Mouse (Mus musculus) neural tube, embryonic 15.5 days (tissue): Measurements from ENCODE around the gene Pappa. TPM values are rescaled to one million over a fixed set of nuclear protein-coding genes. Genes with fewer than 3 reads are reported as not detected.

ENCODE experiments used
- ATAC-seq: fragments of 200-750 bp; cut with Nextera tagmentation; 2 replicates; pipeline ENCODE4 v1.8.0; 2017; ENCODE audit warnings: mild to moderate bottlenecking, moderate TSS enrichment, moderate library complexity; ENCODE audit not compliant: low FRiP score
- H3K27ac ChIP-seq: fragments of 300-500 bp; sonication (generic); replicated peaks from 2 replicates; pipeline ENCODE4 v1.5.1; 2015; ENCODE audit warnings: mild to moderate bottlenecking, inconsistent platforms
- H3K27me3 ChIP-seq: fragments of 300-500 bp; sonication (generic); replicated peaks from 2 replicates; pipeline ENCODE4 v1.6.1; 2015; ENCODE audit warnings: inconsistent platforms
- H3K36me3 ChIP-seq: fragments of 300-500 bp; sonication (generic); 2 replicates; pipeline ENCODE4 v1.6.1; 2015; ENCODE audit warnings: inconsistent platforms
- H3K4me1 ChIP-seq: fragments of 300-500 bp; sonication (generic); 2 replicates; pipeline ENCODE4 v1.6.1; 2015; ENCODE audit warnings: inconsistent platforms
- H3K4me2 ChIP-seq: fragments of 300-500 bp; sonication (generic); 2 replicates; pipeline ENCODE4 v1.6.1; 2015; ENCODE audit warnings: inconsistent platforms, mild to moderate bottlenecking, moderate library complexity
- H3K4me3 ChIP-seq: fragments of 300-500 bp; sonication (generic); replicated peaks from 2 replicates; pipeline ENCODE4 v1.5.1; 2015; ENCODE audit warnings: mild to moderate bottlenecking, inconsistent platforms
- H3K9ac ChIP-seq: fragments of 300-500 bp; sonication (generic); replicated peaks from 2 replicates; pipeline ENCODE4 v1.6.1; 2015; ENCODE audit warnings: mild to moderate bottlenecking, inconsistent platforms
- H3K9me3 ChIP-seq: fragments of 300-500 bp; sonication (generic); replicated peaks from 2 replicates; pipeline ENCODE4 v1.6.1; 2016; ENCODE audit warnings: inconsistent platforms
- WGBS: fragments of 180-500 bp; shearing (Covaris S2); methylation state at CpG from one replicate; pipeline ENCODE4 v1.1.7; 2015; ENCODE audit warnings: mixed read lengths; 5-methylcytosine and 5-hydroxymethylcytosine counted together
- polyA plus RNA-seq: library from polyadenylated mRNA; unstranded; fragments of >200 nt; fragmentation: Nextera tagmentation; extraction: Ambion mirVana; gene quantifications from 2 replicates; pipeline ENCODE4 v1.2.1, GENCODE M21; 2015

Pappa gene
- polyA plus RNA-seq, 1 experiment from 2014 or later: 1.1 TPM

- Histone ChIP-seq H3K9me3 (no peaks in the 10 kb centered on the region), H3K4me3 (no peak overlapping the region), H3K36me3 (no peaks in the 10 kb centered on the region), H3K27ac (no peak overlapping the region), H3K9ac (no peak overlapping the region), H3K4me1 (no peaks in the 10 kb centered on the region), H3K27me3 (no peaks in the 10 kb centered on the region), H3K4me2 (no peak overlapping the region)
- ATAC-seq: no peak
- 6% methylated on average over 8 of the region's 8 CpGs for WGBS
Measured at GRCm38 (mm10) chr4:65238540-65238998, 114.6 kb downstream of the Pappa start.

GRCm38 (mm10) chr4:65242434-65242931 is 118.5 kb downstream of the Pappa start:
- Histone ChIP-seq H3K27me3 (peaks cover 27% of the 10 kb centered on the region), H3K4me1 (no peaks in the 10 kb centered on the region), H3K27ac (no peak overlapping the region), H3K4me3 (no peak overlapping the region), H3K4me2 (no peak overlapping the region), H3K9ac (no peak overlapping the region), H3K36me3 (no peaks in the 10 kb centered on the region), H3K9me3 (no peaks in the 10 kb centered on the region)
- no peak for ATAC-seq
- WGBS: 5% methylated on average over 3 of the region's 3 CpGs

GRCm38 (mm10) chr4:65243245-65243644 is 119.3 kb downstream of the Pappa start:
- Histone ChIP-seq H3K27me3 (peaks cover 30% of the 10 kb centered on the region), H3K36me3 (no peaks in the 10 kb centered on the region), H3K4me2 (no peak overlapping the region), H3K4me1 (no peaks in the 10 kb centered on the region), H3K4me3 (no peak overlapping the region), H3K9ac (no peak overlapping the region), H3K9me3 (no peaks in the 10 kb centered on the region), H3K27ac (no peak overlapping the region)
- 24% methylated on average over 2 of the region's 2 CpGs for WGBS
- no peak for ATAC-seq

GRCm38 (mm10) chr4:65245015-65245414 is 121.0 kb downstream of the Pappa start:
- no peaks in the 10 kb centered on the region for H3K36me3 ChIP-seq
- peaks cover 46% of the 10 kb centered on the region for H3K27me3 ChIP-seq
- WGBS: 22% methylated on average over 4 of the region's 4 CpGs
- H3K4me1 ChIP-seq: no peaks in the 10 kb centered on the region
- H3K9ac ChIP-seq: no peak overlapping the region
- H3K4me2 ChIP-seq: no peak overlapping the region
- no peaks in the 10 kb centered on the region for H3K9me3 ChIP-seq
- H3K27ac ChIP-seq: no peak overlapping the region
- no peak for ATAC-seq
- no peak overlapping the region for H3K4me3 ChIP-seq

- Histone ChIP-seq H3K4me3 (no peak overlapping the region), H3K9me3 (no peaks in the 10 kb centered on the region), H3K4me1 (no peaks in the 10 kb centered on the region), H3K27me3 (peaks cover 49% of the 10 kb centered on the region), H3K4me2 (no peak overlapping the region), H3K27ac (no peak overlapping the region), H3K9ac (no peak overlapping the region), H3K36me3 (no peaks in the 10 kb centered on the region)
- no peak for ATAC-seq
- WGBS: 27% methylated on average over 3 of the region's 3 CpGs
Measured at GRCm38 (mm10) chr4:65245440-65245839, 121.5 kb downstream of the Pappa start.

- H3K4me1 ChIP-seq: peaks cover 8% of the 10 kb centered on the region
- H3K4me2 ChIP-seq: no peak overlapping the region
- peaks cover 48% of the 10 kb centered on the region for H3K27me3 ChIP-seq
- H3K9me3 ChIP-seq: no peaks in the 10 kb centered on the region
- H3K27ac ChIP-seq: no peak overlapping the region
- WGBS: 3% methylated on average over 8 of the region's 8 CpGs
- H3K36me3 ChIP-seq: no peaks in the 10 kb centered on the region
- H3K9ac ChIP-seq: no peak overlapping the region
- H3K4me3 ChIP-seq: no peak overlapping the region
- peak; percentile 66 for ATAC-seq
Measured at GRCm38 (mm10) chr4:65252193-65252592, 128.2 kb downstream of the Pappa start.

- no peak overlapping the region for H3K4me2 ChIP-seq
- H3K9ac ChIP-seq: no peak overlapping the region
- peaks cover 8% of the 10 kb centered on the region for H3K4me1 ChIP-seq
- H3K4me3 ChIP-seq: no peak overlapping the region
- WGBS: 94% methylated on average over 1 of the region's 1 CpGs
- no peaks in the 10 kb centered on the region for H3K9me3 ChIP-seq
- H3K27me3 ChIP-seq: peaks cover 34% of the 10 kb centered on the region
- ATAC-seq: no peak
- no peaks in the 10 kb centered on the region for H3K36me3 ChIP-seq
- H3K27ac ChIP-seq: no peak overlapping the region
Measured at GRCm38 (mm10) chr4:65254073-65254472, 130.1 kb downstream of the Pappa start.

- no peak for ATAC-seq
- H3K4me1 ChIP-seq: no peaks in the 10 kb centered on the region
- H3K4me3 ChIP-seq: no peak overlapping the region
- no peaks in the 10 kb centered on the region for H3K27me3 ChIP-seq
- 76% methylated on average over 2 of the region's 2 CpGs for WGBS
- no peak overlapping the region for H3K27ac ChIP-seq
- no peak overlapping the region for H3K4me2 ChIP-seq
- H3K36me3 ChIP-seq: no peaks in the 10 kb centered on the region
- no peaks in the 10 kb centered on the region for H3K9me3 ChIP-seq
- no peak overlapping the region for H3K9ac ChIP-seq
Measured at GRCm38 (mm10) chr4:65267066-65267465, 143.1 kb downstream of the Pappa start.

GRCm38 (mm10) chr4:65269996-65270395 is 146.0 kb downstream of the Pappa start:
- Histone ChIP-seq H3K4me3 (no peak overlapping the region), H3K36me3 (no peaks in the 10 kb centered on the region), H3K27me3 (no peaks in the 10 kb centered on the region), H3K27ac (no peak overlapping the region), H3K4me1 (no peaks in the 10 kb centered on the region), H3K9me3 (no peaks in the 10 kb centered on the region), H3K4me2 (no peak overlapping the region), H3K9ac (no peak overlapping the region)
- WGBS: 90% methylated on average over 2 of the region's 2 CpGs
- no peak for ATAC-seq

- H3K4me1 ChIP-seq: no peaks in the 10 kb centered on the region
- ATAC-seq: no peak
- H3K27me3 ChIP-seq: no peaks in the 10 kb centered on the region
- WGBS: 64% methylated on average over 4 of the region's 4 CpGs
- H3K9ac ChIP-seq: no peak overlapping the region
- no peak overlapping the region for H3K4me2 ChIP-seq
- H3K4me3 ChIP-seq: no peak overlapping the region
- no peak overlapping the region for H3K27ac ChIP-seq
- H3K36me3 ChIP-seq: no peaks in the 10 kb centered on the region
- H3K9me3 ChIP-seq: no peaks in the 10 kb centered on the region
Measured at GRCm38 (mm10) chr4:65272295-65272694, 148.3 kb downstream of the Pappa start.

GRCm38 (mm10) chr4:65273299-65273851 is 149.4 kb downstream of the Pappa start:
- Histone ChIP-seq H3K36me3 (no peaks in the 10 kb centered on the region), H3K27me3 (0 out of 2 replicates have a peak, but pooled peaks cover 4% of the 10 kb centered on the region), H3K27ac (no peak overlapping the region), H3K4me2 (no peak overlapping the region), H3K4me3 (no peak overlapping the region), H3K9ac (no peak overlapping the region), H3K9me3 (no peaks in the 10 kb centered on the region), H3K4me1 (0 out of 2 replicates have a peak, but pooled peaks cover under 1% of the 10 kb centered on the region)
- WGBS: 90% methylated on average over 1 of the region's 1 CpGs
- no peak for ATAC-seq

GRCm38 (mm10) chr4:65278451-65279271 is 154.7 kb downstream of the Pappa start:
- no peak for ATAC-seq
- no peaks in the 10 kb centered on the region for H3K9me3 ChIP-seq
- H3K27ac ChIP-seq: no peak overlapping the region
- H3K4me1 ChIP-seq: 0 out of 2 replicates have a peak, but pooled peaks cover 13% of the 10 kb centered on the region
- H3K9ac ChIP-seq: no peak overlapping the region
- 0 out of 2 replicates have a peak, but pooled peaks cover 7% of the 10 kb centered on the region for H3K27me3 ChIP-seq
- H3K4me2 ChIP-seq: no peak overlapping the region
- H3K4me3 ChIP-seq: no peak overlapping the region
- 24% methylated on average over 10 of the region's 10 CpGs for WGBS
- H3K36me3 ChIP-seq: no peaks in the 10 kb centered on the region
